Mouse (Mus musculus): Measurements from ENCODE around the gene Setd1a.

- TF ChIP-seq MAZ (IDR thresholded peaks at IDR 0.05; ENCODE audit: low read depth, low read length) (peak; percentile 39; the same call in 1 of the 2 replicates), MXI1 (IDR thresholded peaks at IDR 0.05; ENCODE audit: low read depth, low read length) (no peak; the same call in 1 of the 2 replicates), EP300 (IDR thresholded peaks at IDR 0.05; ENCODE audit: low read depth in 1 of 2, low read length in 2 of 2) (no peak), POLR2AphosphoS2 (IDR thresholded peaks at IDR 0.05; ENCODE audit: low read length) (peak; percentile 51; the same call in 1 of the 2 replicates), CTCF (IDR thresholded peaks at IDR 0.05 in 2 of 3, conservative IDR thresholded peaks at IDR 0.05 in 1 of 3; ENCODE audit: control insufficient read depth in 1 of 3, insufficient read depth in 1 of 3, low read depth in 2 of 3, low read length in 3 of 3, poor library complexity in 1 of 3, severe bottlenecking in 1 of 3) (no peak), JUND (IDR thresholded peaks at IDR 0.05; ENCODE audit: low read depth, low read length) (no peak), MEF2A (IDR thresholded peaks at IDR 0.05; ENCODE audit: extremely low read depth, insufficient replicate concordance, low read depth, low read length, poor library complexity, severe bottlenecking) (no peak), KAT2A (conservative IDR thresholded peaks at IDR 0.05; ENCODE audit: low read depth, low read length) (peak; percentile 85), POLR2A (IDR thresholded peaks at IDR 0.05; ENCODE audit: control insufficient read depth in 1 of 2, insufficient read depth in 1 of 2, low read depth in 1 of 2, low read length in 2 of 2, poor library complexity in 1 of 2) (peak; percentile 57 to 72; a peak in 3 of 4 replicates), BHLHE40 (IDR thresholded peaks at IDR 0.05; ENCODE audit: borderline replicate concordance, low read depth, low read length) (no peak), GABPA (IDR thresholded peaks at IDR 0.05; ENCODE audit: low read depth, low read length) (no peak), RAD21 (IDR thresholded peaks at IDR 0.05; ENCODE audit: low read depth, low read length) (no peak)
Observed at GRCm38 (mm10) chr7:127745251-127745651, 31.2 kb upstream of the Setd1a start.
